Mouse (Mus musculus) cerebellum, adult 2 months (tissue): ENCODE data around the gene Ubtd2. TPM values are rescaled to one million over a fixed set of nuclear protein-coding genes. Genes with fewer than 3 reads are reported as not detected.

Experiments used
- DNase-seq, 2 experiments: peaks; one replicate each; pipeline ENCODE4 v3.0.0; 2021
- H3K27ac ChIP-seq: fragments of 200-500 bp; 2 replicates; pipeline ENCODE4 v1.5.1; 2012; ENCODE audit warnings: low read length, control low read depth, inconsistent platforms; ENCODE audit not compliant: insufficient read depth
- H3K27me3 ChIP-seq: fragments of 200-500 bp; 2 replicates; pipeline ENCODE4 v1.6.1; 2012; ENCODE audit warnings: inconsistent platforms, mild to moderate bottlenecking, low read length, moderate library complexity; ENCODE audit not compliant: control insufficient read depth, insufficient read depth
- H3K4me1 ChIP-seq: fragments of 200-500 bp; 2 replicates; pipeline ENCODE4 v1.6.1; 2011; ENCODE audit warnings: low read length; ENCODE audit not compliant: control insufficient read depth, insufficient read depth
- H3K4me3 ChIP-seq: fragments of 200-500 bp; replicated peaks from 2 replicates; pipeline ENCODE3; 2011; ENCODE audit warnings: mild to moderate bottlenecking, low read depth, low read length, control low read depth; ENCODE audit not compliant: insufficient read depth
- CTCF ChIP-seq: fragments of 200-500 bp; IDR thresholded peaks from 2 replicates; pipeline ENCODE4 v1.5.1; 2011; ENCODE audit warnings: low read depth, mild to moderate bottlenecking, control low read depth, low read length, moderate library complexity, borderline replicate concordance; ENCODE audit not compliant: insufficient read depth
- POLR2A ChIP-seq: fragments of 200-500 bp; IDR thresholded peaks from 2 replicates; pipeline ENCODE4 v1.6.1; 2011; ENCODE audit warnings: low read length, control low read depth, borderline replicate concordance; ENCODE audit not compliant: insufficient read depth
- WGBS: fragments of 180-500 bp; shearing (Covaris S2); methylation state at CpG from one replicate; pipeline ENCODE4 v1.1.7; 2018; 5-methylcytosine and 5-hydroxymethylcytosine counted together
- polyA plus RNA-seq: library from polyadenylated mRNA; depleted of rRNA; stranded (reverse); fragments of >200 nt; gene quantifications from 2 replicates; pipeline ENCODE4 v1.2.3, GENCODE M21; 2012

Gene Ubtd2
- polyA plus RNA-seq, 1 experiment = 26.4 TPM

DNA sequence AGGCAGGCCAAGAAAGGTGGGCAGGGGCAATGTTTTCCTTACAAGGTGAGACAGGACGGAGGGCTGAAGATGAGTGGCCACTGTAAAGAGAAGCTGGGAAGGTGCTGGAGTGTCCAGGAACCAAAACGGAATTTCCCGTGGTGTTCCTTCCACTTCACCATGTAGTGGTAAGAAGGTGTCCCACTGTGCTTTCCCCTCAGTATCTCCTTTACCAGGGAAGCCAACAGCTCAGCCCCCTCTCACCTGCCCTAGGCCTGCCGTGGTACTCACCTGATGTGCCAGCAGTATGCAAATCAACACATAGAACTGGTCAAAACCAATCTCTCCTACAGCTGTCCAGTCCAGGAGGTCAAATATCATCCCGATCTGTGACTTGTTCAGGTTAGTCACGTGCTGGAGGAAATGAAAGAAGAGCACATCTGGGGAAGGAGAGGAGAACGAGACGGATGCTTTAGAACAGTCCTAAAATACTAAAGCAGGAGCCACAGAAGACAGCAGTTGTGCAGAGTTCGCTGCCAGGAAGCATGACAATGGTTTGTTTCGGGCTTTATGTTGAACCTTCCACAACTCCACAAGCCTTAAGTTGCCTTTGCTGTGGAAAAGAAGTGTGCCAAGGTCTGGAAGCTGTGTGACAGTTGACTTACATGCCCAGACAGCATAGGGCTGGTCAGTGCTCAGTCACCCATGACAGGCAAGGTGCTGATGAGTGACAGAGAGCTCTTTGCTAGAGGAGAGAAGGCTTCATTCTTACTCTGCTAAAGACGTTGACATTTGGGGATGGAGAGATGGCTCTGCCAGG lies 69.2 kb downstream of the Ubtd2 start:
- no peak for TF ChIP-seq CTCF
- no peak for TF ChIP-seq POLR2A
- H3K27ac ChIP-seq = no peak overlapping the region
- no peak overlapping the region for H3K4me3 ChIP-seq
- no peaks in the 10 kb centered on the region for H3K27me3 ChIP-seq
- no peak for DNase-seq
- WGBS = 83% methylated on average over 11 of the region's 11 CpGs
- peaks cover 6% of the 10 kb centered on the region; the same call in 1 of the 2 replicates for H3K4me1 ChIP-seq

- Histone ChIP-seq H3K27ac (no peak overlapping the region), H3K4me1 (no peaks in the 10 kb centered on the region), H3K27me3 (no peaks in the 10 kb centered on the region), H3K4me3 (no peak overlapping the region)
- TF ChIP-seq CTCF (no peak), POLR2A (no peak)
- no peak for DNase-seq
- WGBS = 93% methylated on average over 4 of the region's 4 CpGs
Measured at GRCm38 (mm10) chr11:32527006-32527405, 71.8 kb downstream of the Ubtd2 start.

GRCm38 (mm10) chr11:32530151-32530550 lies 75.0 kb downstream of the Ubtd2 start:
- TF ChIP-seq CTCF (no peak), POLR2A (no peak)
- no peak overlapping the region for H3K4me3 ChIP-seq
- H3K4me1 ChIP-seq = no peaks in the 10 kb centered on the region
- WGBS = 95% methylated on average over 1 of the region's 1 CpGs
- DNase-seq = no peak
- no peak overlapping the region for H3K27ac ChIP-seq
- H3K27me3 ChIP-seq = no peaks in the 10 kb centered on the region

GRCm38 (mm10) chr11:32531871-32532764 lies 76.9 kb downstream of the Ubtd2 start, which contains the start of gene Efcab9:
Efcab9 (minus strand) TSS chr11:32532081.
- WGBS = 4% methylated on average over 33 of the region's 33 CpGs
- H3K27ac ChIP-seq = 0 out of 2 replicates have a peak within 1 kb of the TSS, but pooled peaks have one; percentile 8

GRCm38 (mm10) chr11:32532765-32533481 lies 77.8 kb downstream of the Ubtd2 start, which contains the start of gene Stk10:
Stk10 (plus strand) TSS chr11:32533305.
- TF ChIP-seq POLR2A (peak; percentile 62), CTCF (no peak)
- H3K27ac ChIP-seq = peak within 1 kb of the TSS; percentile 64
- WGBS = under 1% methylated on average over 70 of the region's 82 CpGs

More at GRCm38 (mm10) chr11:32531871-32532764, 76.9 kb downstream of the Ubtd2 start, which contains the start of gene Efcab9:
- TF ChIP-seq POLR2A = no peak
- no peak for TF ChIP-seq CTCF
- Histone ChIP-seq H3K4me3 (peak within 1 kb of the TSS; percentile 62), H3K27me3 (no peaks in the 10 kb centered on the region), H3K4me1 (peaks cover 7% of the 10 kb centered on the region; the same call in 1 of the 2 replicates)
- DNase-seq = peak in 1 of 2 experiments; percentile 44

GRCm38 (mm10) chr11:32533482-32534261 lies 78.5 kb downstream of the Ubtd2 start:
- Histone ChIP-seq H3K27me3 (no peaks in the 10 kb centered on the region), H3K4me3 (peak overlapping the region; percentile 95), H3K4me1 (peaks cover 15% of the 10 kb centered on the region), H3K27ac (peak overlapping the region; percentile 64)
- TF ChIP-seq POLR2A = peak; percentile 26; the same call in 1 of the 2 replicates
- no peak for TF ChIP-seq CTCF
- 3% methylated on average over 24 of the region's 24 CpGs for WGBS
- peak; percentile 66 to 69 for DNase-seq

More at GRCm38 (mm10) chr11:32532765-32533481, 77.8 kb downstream of the Ubtd2 start, which contains the start of gene Stk10:
- Histone ChIP-seq H3K4me3 (peak within 1 kb of the TSS; percentile 95), H3K27me3 (no peaks in the 10 kb centered on the region), H3K4me1 (peaks cover 9% of the 10 kb centered on the region; the same call in 1 of the 2 replicates)
- peak; percentile 88 to 93 for DNase-seq
